Mouse (Mus musculus) ovary, postnatal 14 days (tissue): ENCODE results near the gene Nup210l.
A peak's percentile ranks its signal among the peaks of the same experiment; 100 is the strongest.

Experiments
- DNase-seq: peaks from one replicate; pipeline ENCODE4 v3.0.0; 2022; ENCODE audit warnings: low spot score

The Nup210l gene

DNA sequence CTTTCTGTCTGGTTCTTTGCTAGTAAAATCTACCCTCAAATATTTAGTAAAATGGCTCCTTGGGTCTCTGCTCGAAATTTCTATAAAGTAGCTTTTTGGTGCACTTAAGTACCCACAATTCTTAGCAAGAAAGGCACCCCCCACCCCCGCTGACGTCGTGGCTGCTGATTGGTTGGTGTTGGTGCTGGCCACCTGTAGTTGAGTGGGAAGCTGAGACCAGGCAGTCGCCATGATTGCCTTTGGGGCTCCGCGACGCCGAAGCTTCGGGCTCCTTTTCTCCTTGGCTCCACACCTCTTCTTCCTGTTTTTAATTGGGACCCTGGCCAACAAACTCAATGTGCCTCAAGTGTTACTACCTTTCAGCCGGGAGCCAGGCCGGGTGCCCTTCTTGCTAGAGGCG, at the start of gene Nup210l:
Gene Nup210l, plus strand, starts transcription at position 195 of the 400 bp plus-strand sequence.
- DNase-seq = no peak

DNA sequence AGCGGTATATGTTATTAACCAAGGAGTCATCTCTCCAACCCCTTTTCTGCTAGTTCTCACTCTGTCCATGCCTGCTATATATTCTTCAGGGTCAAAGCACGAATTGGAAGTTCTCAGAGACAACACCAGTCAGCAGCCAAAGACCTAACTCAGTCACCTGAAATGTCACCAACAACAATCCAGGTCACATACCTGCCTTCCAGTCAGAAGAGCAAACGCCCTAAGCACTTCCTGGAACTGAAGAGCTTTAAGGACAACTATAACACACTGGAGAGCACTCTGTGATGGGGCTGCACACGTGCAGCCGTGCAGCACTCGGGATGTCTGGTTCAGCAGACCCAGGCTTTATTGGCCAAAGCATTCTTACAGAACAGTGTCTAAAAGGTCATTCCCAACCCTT, 42.4 kb upstream of the Nup210l start:
- no peak for DNase-seq

DNA sequence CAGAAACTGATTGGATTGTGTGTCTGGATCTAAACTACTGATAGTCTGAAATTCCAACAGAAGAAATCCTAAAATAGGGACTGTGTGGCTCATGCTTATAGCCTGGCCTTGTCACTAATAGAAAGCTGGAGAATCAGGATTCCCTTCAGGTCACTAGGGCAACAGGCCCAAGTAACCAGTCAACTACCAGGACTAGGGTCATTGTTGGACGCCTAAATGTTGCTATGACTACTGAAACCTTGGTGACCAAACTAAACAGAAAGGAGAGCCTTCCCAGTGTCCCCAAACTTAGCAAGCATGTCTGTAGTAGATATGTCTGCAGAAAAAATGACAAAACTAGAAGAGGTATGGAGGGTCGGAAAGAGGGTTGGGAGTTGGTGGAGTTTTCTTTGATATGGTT, 41.4 kb upstream of the Nup210l start:
- no peak for DNase-seq

DNA sequence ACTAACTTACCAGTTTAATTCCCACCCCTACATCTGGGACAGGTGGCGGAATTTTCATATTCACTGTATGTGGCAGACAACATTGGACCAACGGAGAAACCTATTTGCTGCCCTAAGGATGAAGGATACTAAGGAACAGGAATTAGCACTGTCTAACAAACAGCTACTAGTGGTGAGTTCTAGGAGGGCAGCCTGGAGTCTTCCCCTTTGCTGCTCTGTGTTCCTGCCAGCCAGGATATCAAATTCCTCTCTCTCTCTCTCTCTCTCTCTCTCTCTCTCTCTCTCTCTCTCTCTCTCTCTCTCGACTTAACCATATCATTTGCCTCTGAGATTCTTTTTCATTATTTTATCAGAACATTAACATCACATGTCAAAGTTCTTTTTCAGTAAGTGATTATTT, 39.5 kb upstream of the Nup210l start:
- no peak for DNase-seq

DNA sequence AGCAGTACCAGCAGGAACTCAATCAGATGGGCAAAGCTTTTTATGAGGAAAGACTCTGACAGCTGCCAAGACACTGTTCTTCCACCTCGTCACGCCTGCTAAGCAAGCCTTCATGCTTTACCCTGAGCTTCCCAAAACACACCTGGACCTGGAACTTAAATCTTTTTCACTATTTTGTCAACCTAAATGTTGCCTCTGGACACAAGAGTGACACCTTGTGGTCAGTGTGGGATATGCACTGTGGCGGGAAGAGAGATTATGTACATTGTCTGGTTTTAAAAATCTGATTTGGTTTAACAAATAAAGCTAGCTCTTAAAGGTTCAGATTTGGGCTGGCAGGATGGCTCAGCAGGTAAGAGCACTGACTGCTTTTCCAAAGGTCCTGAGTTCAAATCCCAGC, 38.4 kb upstream of the Nup210l start:
- DNase-seq = peak; percentile 41

DNA sequence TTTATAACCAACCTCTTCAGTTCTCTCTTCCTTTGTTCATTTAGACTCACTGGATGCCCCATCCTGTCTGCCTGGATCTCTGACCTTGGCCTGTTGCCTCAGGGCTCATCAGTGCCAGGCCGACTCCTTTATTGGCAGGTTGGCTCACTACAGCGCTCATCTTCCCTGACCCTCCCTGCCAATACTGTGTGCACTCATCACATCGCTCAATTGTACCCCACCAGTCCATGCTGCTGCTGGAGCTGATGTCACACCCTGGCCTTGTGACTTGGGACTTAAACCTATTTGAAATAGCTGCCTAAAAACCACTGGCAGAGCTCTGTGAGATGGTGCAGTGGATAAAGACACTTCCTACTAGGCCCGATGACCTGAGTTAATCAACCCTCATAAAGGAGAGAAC, 36.1 kb upstream of the Nup210l start:
- no peak for DNase-seq

DNA sequence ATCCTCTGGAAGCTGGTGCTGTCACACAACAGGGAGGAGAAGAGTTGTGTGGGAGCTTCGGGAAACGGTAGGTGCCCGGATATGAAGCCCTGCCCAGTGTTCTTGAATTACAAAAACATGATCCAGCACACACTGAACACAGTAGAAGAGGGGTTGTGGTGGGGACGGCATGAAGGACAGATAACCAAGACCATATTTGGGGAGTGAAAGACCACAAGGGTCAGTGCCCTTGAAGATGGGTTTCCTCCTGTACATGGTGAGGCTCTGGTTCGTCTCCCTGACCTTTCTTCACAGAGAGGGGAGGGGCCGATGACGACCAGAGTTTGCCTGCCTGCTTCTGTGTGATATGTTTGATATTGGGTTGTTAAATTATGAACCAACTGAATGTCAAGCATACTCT, 34.2 kb upstream of the Nup210l start:
- no peak for DNase-seq

DNA sequence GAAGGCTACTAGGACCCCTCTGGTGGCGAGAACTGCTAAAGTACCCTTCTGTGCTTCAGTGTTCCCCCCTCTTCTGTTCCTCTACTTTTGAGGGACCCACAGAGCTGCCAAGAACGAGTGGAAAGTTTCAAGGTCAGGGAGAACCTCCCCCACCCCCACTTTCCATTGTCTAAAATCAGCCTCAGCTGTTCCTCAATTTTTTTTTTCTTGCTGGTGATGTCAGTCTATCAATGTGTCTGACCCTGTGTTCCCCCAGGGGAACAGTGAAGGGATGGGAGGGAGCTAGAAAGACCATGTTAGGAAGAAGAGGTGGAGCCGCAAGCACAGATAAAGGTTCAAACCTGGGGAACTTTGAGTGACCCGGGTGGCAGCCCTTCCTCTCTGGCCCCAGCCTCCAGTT, 31.6 kb upstream of the Nup210l start, which contains the start of gene Tpm3:
Gene Tpm3, plus strand, starts transcription at position 356 of the 400 bp plus-strand sequence.
- DNase-seq = no peak

DNA sequence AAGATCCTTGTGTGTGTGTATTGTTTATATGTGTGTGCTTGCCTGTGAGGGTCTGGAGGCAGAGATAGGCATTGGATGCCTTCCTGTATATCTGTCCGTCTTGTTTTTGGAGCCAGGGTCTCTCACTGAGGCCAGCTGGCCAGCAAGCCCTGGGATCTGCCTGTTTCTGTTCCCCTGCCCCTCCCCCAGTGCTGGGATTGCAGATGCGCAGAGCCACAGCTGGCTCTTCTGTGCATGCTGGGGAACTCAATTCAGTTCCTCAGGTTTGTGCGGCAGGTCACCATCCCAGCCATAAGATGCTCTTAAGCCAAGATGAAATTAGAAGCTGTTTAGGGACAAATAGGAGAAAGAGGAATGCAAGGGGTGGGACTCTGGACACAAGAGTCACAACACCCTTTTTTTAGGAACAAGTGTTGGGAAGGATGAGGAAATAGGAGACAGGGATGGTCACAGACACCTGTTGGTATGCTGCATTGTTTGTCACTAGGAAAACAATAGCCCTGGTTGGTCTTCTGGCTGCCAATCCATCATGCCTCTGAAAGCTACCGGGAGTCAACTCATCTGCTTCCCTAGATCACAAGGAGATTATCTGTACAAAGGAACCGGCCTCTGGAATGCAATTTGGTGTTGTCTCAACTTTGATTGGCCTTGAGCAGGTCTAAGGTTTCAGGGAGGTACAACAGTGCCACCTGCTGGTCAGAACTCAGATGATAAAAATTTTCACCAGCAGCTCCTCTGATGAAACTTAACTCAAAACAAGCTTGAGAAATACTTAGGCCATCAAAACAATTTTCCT, 26.8 kb upstream of the Nup210l start:
- DNase-seq = peak; percentile 81

DNA sequence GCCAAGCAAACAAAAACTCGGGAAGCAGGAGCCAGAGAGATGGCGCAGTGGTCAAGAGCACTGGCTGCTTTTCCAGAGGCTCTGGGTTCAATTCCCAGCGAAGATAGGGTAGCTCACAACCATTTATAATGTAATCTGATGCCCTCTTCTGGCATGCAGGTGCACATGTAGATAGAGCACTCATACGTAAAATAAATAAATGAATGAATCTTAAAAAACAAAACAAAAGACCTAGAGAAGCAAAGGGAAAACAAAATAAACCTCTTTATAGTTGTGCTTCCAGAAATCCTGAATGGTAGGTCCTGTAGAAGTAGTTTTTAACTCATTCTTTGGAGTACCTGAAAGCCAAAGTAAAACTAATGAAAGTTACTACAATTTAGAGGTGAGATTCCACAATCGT, 25.7 kb upstream of the Nup210l start:
- no peak for DNase-seq

DNA sequence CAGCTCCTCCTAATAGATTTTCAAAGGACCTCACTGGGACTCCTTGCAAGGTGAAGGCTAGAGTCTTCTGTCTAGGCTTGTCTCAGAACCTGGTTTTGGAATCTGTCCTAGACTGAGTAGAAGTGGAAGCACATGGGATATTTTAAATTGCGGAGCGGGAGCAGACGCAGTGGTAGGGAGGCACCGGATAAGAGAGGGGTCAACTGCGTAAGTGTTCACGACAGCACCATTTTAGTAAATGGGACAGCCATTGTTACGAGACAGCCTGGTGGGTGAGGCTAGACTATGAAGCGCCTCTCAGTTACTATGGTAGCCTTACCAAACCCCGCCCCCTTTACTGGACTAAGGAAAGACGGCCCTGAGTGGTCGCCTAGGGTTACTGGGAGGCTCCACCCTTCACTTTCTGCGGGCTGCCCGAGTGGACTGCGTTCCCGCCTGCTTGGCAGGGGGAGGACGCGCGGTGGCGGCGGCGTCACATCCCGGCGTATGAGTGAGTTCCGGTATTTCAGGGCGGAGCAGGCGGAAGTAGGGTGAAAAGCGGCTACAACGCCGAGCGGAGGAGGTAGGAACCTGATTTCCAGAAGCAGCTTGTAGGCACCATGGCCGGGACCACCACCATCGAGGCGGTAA, 24.7 kb upstream of the Nup210l start:
- DNase-seq = peak; percentile 84

DNA sequence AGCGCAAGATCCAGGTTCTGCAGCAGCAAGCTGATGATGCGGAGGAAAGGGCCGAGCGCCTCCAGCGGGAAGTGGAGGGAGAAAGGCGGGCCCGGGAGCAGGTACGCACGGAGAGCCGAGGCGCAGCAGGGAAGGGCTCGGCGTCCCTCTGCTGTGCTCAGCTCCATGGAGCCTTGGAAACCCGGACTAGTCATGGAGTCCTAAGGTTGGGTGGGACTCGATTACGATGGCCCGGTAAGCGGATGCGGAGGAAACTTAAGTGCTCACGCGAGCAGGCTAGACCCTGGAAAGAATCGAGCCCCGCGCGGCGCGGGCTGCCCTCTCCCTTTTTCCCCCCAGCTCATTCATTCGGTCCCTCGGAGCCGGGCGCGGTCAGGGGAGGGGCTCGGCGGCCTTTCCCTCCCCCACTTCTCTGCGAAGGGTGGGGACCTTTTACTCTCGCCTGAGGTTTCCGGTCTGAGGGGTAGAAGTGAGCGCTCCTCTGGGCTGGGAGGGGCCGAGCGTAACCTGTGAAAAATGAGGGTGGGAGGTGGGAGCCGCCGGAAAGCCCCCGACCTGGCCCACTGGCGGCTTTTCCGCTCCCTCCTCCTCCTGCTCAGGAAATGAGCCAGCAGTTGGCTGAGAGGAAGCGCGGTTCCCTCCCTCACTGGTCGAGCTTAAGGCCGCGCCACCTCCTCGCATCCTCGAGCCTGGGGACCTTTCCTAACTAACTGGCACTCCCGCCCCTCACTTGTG, 24.0 kb upstream of the Nup210l start:
- peak; percentile 54 for DNase-seq

DNA sequence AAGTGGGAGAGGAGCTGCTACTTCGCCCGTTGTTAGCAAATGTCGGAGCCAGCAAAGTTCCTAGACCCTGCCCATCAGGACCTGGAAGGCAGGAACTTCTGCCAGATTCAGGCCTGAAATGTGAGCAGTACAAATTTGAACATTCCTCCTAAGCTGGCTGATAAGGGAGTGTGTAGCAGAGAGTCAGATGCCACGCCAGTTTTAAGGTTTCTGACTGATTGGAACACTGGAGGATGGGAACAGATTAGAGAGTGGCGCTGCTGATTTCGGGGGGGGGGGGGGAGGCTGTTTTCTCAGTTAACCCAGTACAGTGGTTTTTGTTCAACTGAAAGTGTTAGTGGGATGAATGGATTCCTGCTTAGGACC, 23.5 kb upstream of the Nup210l start:
- DNase-seq = no peak

DNA sequence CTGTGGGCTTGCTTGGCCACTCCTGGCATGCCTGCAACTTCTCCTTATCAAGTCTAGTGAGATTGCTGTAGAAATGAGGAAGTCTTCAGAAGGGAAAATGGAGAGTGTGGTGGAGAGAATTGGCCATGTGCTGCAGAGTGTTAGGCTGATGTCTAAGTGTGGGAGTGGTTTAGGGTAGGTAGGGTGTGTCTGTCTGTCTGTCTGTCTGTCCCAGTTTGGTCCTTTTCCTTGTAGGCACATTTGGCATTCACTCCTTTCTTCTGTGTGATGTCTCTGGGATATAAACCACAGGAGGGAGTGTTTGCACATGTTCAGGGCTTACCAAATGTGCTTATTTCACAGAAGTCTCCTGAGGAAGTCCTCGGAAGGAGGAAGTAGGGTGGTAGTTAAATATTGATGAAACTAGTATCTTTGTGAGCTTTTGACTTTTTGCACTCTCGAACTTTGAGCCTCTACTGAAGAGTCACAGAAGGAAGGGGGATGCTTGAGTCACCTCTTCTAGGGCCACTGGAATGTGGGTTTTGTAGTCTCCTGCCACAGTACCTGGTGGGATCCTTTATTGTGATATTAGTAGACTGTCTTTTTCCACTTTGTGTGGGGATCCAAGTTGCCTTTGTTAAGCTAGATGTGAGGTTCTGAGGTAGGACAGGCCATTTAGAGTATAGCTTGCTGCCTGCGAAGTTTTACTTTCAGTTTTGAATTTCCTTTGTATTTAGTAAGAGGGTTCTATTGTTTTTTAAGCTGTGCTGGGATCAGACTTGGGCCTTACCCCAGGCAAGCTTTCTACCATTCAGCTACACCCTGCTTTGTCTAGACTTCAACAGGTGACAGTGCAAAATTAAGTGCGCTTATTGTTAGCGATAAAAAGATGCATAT, 22.3 kb upstream of the Nup210l start:
- no peak for DNase-seq

DNA sequence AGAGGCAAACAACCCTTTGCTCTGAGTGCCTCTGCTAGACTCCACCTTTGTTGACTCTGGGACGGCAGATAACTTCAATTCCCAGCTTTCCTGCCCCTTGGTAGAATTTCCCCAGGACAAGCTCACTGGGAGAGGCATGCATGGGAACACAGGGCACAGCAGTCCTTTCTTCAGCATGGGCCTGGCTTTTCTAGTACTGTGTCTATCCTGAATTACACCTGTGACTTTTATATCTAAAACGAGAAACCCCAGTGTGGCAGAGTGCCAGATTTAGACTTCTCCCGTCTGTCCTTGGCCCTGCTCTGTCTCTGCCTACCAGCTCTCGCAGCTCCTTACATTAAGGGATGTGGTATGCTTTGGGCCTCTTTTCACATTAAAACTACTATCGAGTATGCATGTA, 20.9 kb upstream of the Nup210l start:
- no peak for DNase-seq

DNA sequence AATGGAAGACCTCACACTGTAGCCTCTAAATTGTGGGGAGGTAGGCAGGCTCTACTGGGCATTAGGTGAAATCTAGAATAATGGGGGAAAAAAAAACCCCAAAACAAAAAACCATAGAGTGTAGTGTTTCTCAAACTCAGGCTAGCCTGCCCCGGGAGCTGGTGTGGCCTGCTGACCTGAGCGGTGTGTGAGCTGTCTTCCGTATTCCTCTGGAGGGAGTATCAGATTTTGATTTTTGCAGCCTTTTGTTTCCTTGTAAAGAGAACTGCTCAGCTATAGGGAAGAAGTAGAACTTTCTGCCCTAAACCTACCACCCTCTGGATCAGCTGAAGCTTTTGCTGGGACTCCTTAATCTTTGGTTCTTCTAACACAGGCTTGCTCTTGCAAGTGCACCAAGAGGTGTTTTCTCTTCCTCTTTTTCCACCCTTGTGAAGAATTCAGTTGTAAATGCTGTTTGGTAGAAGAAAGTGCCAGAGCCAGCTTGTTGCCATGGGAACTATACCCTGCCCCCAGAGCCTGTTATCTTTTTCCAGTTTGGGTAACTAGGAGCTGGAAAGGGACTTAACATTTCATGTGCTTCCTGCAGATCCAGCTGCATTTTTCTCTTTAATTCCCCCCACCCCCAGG, 20.1 kb upstream of the Nup210l start:
- DNase-seq = no peak

DNA sequence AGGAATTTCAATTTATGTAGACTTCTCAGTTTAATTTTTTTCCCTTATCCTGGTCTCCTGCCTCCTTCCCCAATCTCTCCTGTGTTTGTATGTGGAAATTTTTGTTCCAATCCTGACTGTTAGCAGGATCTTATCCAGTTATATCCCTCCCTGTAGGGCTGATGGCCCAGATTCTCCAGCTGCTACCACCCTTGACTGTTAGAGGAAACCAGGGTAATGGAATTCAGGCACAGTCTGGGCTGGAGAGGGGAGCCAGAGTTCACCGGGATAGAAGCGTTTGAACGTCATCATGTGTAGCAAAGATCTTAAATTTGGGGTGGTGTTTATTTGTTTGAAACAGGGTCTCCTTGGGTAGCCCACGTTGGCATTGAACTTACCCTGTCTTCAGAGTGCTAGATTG, 19.1 kb upstream of the Nup210l start:
- no peak for DNase-seq

DNA sequence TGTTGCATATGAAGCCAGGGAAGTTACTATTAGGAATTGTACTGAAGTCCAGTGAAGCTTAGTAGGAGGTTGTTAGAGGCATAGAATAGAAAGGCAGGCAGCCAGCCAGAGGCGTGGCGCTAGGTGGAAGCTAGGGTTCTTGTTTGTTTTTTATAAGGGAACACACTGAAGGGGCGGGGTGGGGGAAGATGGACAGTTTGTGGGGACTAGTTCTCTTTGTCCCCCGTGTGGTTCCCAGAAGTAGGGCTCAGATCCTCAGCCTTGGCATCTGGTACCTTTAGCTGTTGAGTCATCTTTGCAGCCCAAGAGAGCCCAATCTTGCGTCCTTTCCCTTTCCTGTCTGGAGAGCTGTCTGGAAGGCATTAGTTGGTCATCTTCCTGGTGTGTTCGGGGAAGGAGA, 18.7 kb upstream of the Nup210l start:
- no peak for DNase-seq

DNA sequence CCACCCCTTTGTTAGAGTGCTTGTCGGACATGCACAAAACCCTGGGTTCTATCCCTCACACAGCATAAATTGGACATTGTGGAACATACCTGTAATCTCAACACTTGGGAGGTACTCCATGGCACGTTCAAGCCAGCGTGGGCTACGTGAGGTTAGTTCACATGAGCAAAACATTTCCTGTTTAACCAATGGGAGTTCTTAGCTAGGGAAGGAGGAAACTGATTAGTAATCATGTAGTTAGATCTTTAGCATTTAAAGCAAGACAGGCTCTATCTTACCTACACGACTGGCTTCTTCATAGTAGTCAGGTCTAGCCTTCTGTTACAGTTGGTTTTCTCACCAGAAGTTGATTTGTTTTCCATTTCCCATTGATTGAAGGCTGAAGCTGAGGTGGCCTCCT, 17.9 kb upstream of the Nup210l start:
- DNase-seq = no peak

DNA sequence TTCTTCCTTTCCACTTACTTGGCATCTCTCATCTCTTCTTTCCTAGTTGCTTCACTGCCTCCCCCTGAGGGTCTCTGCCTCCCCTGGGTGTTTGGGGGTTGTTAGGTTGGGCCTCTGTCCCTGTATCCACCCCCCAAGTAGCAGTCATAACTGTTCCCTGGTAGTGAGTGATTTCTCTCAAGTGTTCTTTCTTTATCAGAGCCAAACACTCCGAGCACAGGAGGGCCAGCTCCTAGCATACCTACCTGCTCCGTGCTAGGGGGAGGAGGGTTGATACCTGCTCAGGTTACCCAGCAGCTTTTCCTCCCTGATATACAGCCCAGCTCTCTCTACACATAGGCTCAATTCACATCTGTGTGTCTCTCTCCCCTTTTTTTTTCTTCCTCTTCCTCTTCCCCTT, 15.3 kb upstream of the Nup210l start:
- DNase-seq = no peak

DNA sequence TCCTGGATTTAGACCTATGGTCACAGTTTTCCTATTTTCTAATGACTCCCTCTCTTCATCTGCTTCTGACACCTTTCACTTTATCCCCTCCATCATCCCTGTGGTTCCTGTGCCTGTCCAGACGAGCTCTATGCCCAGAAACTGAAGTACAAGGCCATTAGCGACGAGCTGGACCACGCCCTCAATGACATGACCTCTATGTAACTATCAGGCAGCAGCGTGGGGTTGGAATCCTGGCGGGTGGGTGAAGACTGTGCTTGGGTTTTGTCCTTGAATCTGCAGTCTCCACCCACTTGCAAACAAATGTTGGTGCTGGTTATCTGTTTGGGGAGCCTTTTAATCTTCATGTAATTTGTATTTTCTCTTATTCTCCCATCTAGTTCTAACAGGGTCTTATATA, 13.0 kb upstream of the Nup210l start:
- no peak for DNase-seq

DNA sequence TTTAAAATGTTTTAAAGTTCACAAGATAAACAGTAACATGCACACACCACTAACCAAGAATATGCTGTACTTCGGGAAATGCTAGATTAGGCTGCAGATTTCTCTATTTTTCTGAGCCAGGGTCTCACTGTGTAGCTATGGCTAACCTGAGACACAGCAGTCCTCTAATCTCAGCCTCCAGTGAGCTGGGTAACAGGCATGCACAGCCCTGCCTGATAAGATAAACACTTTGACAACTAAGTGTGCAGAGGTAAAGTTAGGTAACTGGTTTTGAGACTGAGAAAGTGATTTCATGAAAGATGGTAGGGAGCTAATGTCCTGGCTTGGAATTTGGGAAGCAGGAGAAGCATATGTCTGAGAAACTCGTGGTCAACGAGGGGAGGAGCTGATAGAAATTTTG, 9.5 kb upstream of the Nup210l start:
- no peak for DNase-seq
